Mouse (Mus musculus) limb, embryonic 15.5 days (tissue): Measurements from ENCODE around the gene Ccdc148. TPM values are rescaled to one million over a fixed set of nuclear protein-coding genes. Genes with fewer than 3 reads are reported as not detected.

Source experiments
- ATAC-seq: fragments of 200-750 bp; cut with Nextera tagmentation; 2 replicates; pipeline ENCODE4 v1.8.0; 2017; ENCODE audit warnings: low read depth, moderate TSS enrichment; ENCODE audit not compliant: insufficient number of reproducible peaks, low FRiP score, low TSS enrichment
- H3K27ac ChIP-seq: fragments of 300-500 bp; sonication (generic); 2 replicates; pipeline ENCODE4 v1.5.1; 2015; ENCODE audit warnings: moderate library complexity, mild to moderate bottlenecking, inconsistent platforms
- H3K27me3 ChIP-seq: fragments of 300-500 bp; sonication (generic); 2 replicates; pipeline ENCODE4 v1.6.1; 2015; ENCODE audit warnings: inconsistent platforms
- H3K36me3 ChIP-seq: fragments of 300-500 bp; sonication (generic); 2 replicates; pipeline ENCODE4 v1.6.1; 2015; ENCODE audit warnings: inconsistent platforms
- H3K4me1 ChIP-seq: fragments of 300-500 bp; sonication (generic); 2 replicates; pipeline ENCODE4 v1.6.1; 2015; ENCODE audit warnings: inconsistent platforms
- H3K4me2 ChIP-seq: fragments of 300-500 bp; sonication (generic); 2 replicates; pipeline ENCODE4 v1.6.1; 2015; ENCODE audit warnings: mild to moderate bottlenecking, inconsistent platforms
- H3K4me3 ChIP-seq: fragments of 300-500 bp; sonication (generic); 2 replicates; pipeline ENCODE4 v1.5.1; 2015; ENCODE audit warnings: mild to moderate bottlenecking, inconsistent platforms
- H3K9ac ChIP-seq: fragments of 300-500 bp; sonication (generic); 2 replicates; pipeline ENCODE4 v1.6.1; 2015; ENCODE audit warnings: inconsistent platforms
- H3K9me3 ChIP-seq: fragments of 300-500 bp; sonication (generic); 2 replicates; pipeline ENCODE4 v1.6.1; 2016; ENCODE audit warnings: inconsistent platforms
- WGBS: fragments of 180-500 bp; shearing (Covaris S2); methylation state at CpG from one replicate; pipeline ENCODE4 v1.1.7; 2015; 5-methylcytosine and 5-hydroxymethylcytosine counted together
- polyA plus RNA-seq: library from polyadenylated mRNA; unstranded; fragments of >200 nt; fragmentation: Nextera tagmentation; extraction: Ambion mirVana; gene quantifications from 2 replicates; pipeline ENCODE4 v1.2.1, GENCODE M21; 2015

The Ccdc148 gene
- polyA plus RNA-seq, 1 experiment from 2014 or later, result 0.84 TPM

DNA sequence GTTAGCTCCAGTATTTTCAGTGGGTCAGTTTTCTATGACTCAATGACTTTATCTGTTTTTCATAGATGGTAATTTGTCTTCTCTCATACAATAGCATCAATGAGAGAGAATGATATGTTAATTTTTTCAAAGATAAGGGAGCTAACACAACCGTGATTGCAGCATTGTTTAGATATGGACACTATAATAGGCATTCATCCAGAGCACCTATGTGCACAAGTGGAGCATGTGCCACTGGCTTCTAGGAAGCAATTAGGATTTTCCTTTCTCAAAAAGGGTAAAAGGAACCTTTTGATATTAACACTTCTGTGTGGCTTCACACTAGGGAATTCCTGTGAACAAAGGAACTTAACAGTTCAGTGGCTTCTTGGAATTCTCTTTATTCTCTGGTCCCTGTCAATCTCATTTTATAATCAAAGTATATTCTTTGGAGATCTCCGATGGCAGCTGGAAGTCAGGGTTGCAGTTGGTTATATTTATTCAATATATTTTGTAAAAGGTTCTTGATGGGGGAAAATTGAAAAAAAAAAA lies 203.6 kb downstream of the Ccdc148 start:
- H3K4me2 ChIP-seq, result no peak overlapping the region
- WGBS, result 79% methylated on average over 2 of the region's 2 CpGs
- H3K9me3 ChIP-seq, result no peaks in the 10 kb centered on the region
- H3K4me3 ChIP-seq, result no peak overlapping the region
- no peaks in the 10 kb centered on the region for H3K36me3 ChIP-seq
- ATAC-seq, result no peak
- H3K27ac ChIP-seq, result no peak overlapping the region
- no peaks in the 10 kb centered on the region for H3K4me1 ChIP-seq
- no peak overlapping the region for H3K9ac ChIP-seq
- H3K27me3 ChIP-seq, result no peaks in the 10 kb centered on the region

DNA sequence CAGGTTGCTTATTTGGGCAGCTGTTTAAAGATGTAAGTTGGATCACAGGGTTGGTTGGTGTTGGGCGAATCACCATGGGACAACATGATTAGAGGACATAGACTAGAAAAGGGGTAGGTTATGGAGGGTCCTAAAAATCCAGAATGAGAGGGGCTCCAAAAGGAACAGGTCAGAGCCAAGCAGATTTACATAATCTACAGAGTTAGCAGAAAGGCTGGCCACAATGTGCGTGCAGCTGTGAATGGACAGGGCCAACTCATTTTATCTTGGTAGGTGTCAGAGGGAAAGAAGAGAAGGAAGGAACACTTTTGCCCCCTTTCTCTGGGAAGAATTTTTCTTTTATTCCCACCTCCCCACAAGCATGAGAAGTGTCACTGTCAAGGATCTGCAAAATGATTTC lies 204.1 kb downstream of the Ccdc148 start:
- H3K4me1 ChIP-seq, result no peaks in the 10 kb centered on the region
- WGBS, result 85% methylated on average over 2 of the region's 2 CpGs
- no peaks in the 10 kb centered on the region for H3K27me3 ChIP-seq

DNA sequence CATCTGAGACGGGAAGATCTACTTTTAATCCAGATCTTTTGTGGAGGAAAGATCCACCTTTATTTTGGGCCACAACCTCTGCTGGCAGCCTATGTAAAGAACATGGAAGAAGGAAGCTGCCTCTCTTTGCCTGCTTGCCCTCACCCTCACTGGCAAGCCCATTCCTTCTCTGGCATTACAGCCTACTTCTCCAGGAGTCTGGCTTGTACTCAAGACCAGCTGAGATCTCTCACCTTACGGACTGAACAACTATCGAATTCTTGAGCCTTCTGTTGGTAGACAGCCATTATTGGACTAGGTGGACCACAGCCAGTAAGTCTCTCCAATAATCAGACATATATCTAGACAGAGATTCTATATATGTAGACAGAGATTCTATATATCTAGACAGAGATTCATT lies 208.4 kb downstream of the Ccdc148 start:
- no peaks in the 10 kb centered on the region for H3K4me1 ChIP-seq
- H3K27ac ChIP-seq, result no peak overlapping the region
- H3K9me3 ChIP-seq, result no peaks in the 10 kb centered on the region
- WGBS, result 85% methylated on average over 3 of the region's 3 CpGs
- no peak for ATAC-seq
- no peaks in the 10 kb centered on the region for H3K36me3 ChIP-seq
- H3K27me3 ChIP-seq, result no peaks in the 10 kb centered on the region
- H3K4me3 ChIP-seq, result no peak overlapping the region
- no peak overlapping the region for H3K4me2 ChIP-seq
- no peak overlapping the region for H3K9ac ChIP-seq

More for the DNA sequence above, 204.1 kb downstream of the Ccdc148 start:
- no peaks in the 10 kb centered on the region for H3K36me3 ChIP-seq
- no peak overlapping the region for H3K4me3 ChIP-seq
- H3K27ac ChIP-seq, result no peak overlapping the region
- ATAC-seq, result no peak
- no peak overlapping the region for H3K9ac ChIP-seq
- H3K9me3 ChIP-seq, result no peaks in the 10 kb centered on the region
- no peak overlapping the region for H3K4me2 ChIP-seq

DNA sequence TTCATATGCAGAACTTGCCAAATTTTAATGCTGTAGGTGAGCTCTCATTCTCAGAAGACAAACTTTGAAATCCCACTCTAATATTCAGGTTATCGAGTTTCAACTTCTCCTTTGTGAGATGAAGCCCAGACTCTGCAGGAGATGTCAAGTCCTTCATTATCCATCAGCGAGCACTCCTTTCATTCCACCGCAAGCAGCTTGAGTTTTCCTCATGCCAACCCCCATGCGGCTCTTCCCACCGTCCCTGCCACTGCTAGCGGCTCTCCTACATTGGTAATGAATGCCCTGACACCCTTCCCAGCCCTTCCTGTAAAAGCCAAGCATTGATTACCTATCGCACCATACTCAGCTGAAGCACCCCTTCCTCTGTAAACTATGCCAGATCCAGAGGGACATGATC lies 211.7 kb downstream of the Ccdc148 start:
- no peaks in the 10 kb centered on the region for H3K9me3 ChIP-seq
- H3K4me3 ChIP-seq, result no peak overlapping the region
- no peaks in the 10 kb centered on the region for H3K36me3 ChIP-seq
- no peak overlapping the region for H3K4me2 ChIP-seq
- 79% methylated on average over 7 of the region's 7 CpGs for WGBS
- H3K27ac ChIP-seq, result no peak overlapping the region
- no peaks in the 10 kb centered on the region for H3K27me3 ChIP-seq
- H3K9ac ChIP-seq, result no peak overlapping the region
- no peak for ATAC-seq
- no peaks in the 10 kb centered on the region for H3K4me1 ChIP-seq

DNA sequence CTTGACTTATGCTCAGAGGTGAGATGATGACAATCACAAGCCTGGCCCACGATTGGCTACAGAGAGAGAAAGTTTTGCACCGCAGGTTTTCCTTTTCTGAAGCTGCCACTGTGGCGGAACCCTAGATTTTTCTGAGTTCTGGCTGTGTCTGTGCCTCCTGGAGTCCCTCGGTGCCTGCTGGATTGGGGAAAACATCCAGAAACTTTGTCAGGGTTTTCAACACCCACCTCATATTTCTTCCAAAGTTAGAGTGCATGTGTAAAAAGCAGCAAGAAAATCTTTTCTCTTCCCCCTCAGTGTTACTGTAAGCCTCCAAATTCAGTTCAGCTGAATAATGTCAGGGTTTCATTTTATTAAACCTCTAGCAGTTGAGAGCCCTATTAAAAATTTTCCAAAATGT lies 219.1 kb downstream of the Ccdc148 start:
- WGBS, result 74% methylated on average over 4 of the region's 4 CpGs
- H3K27me3 ChIP-seq, result no peaks in the 10 kb centered on the region
- H3K4me2 ChIP-seq, result no peak overlapping the region
- no peak overlapping the region for H3K9ac ChIP-seq
- H3K36me3 ChIP-seq, result no peaks in the 10 kb centered on the region
- no peaks in the 10 kb centered on the region for H3K4me1 ChIP-seq
- H3K9me3 ChIP-seq, result no peaks in the 10 kb centered on the region
- H3K27ac ChIP-seq, result no peak overlapping the region
- no peak for ATAC-seq
- no peak overlapping the region for H3K4me3 ChIP-seq

DNA sequence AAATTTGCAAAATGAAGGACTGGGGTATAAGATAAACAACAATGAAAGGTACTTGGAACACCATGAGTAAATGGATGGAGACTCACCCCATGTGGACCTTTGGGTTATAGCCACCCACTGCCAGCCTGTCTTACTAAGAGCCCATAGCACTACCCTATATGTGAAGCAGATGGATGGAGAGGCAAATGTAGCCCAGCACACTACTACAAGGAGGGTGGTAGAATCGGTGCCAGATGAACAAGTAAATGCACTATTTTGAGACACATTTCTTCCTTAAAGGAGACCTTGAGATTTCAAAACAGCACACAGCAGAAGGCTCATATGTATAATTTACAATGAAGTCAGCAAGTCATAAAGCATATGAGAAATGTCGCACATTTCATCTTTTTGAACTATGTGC lies 234.9 kb downstream of the Ccdc148 start:
- WGBS, result 87% methylated on average over 2 of the region's 2 CpGs
- Histone ChIP-seq H3K4me1 (no peaks in the 10 kb centered on the region), H3K27ac (no peak overlapping the region), H3K4me2 (no peak overlapping the region), H3K27me3 (no peaks in the 10 kb centered on the region), H3K36me3 (no peaks in the 10 kb centered on the region), H3K4me3 (no peak overlapping the region), H3K9ac (no peak overlapping the region), H3K9me3 (no peaks in the 10 kb centered on the region)
- no peak for ATAC-seq

DNA sequence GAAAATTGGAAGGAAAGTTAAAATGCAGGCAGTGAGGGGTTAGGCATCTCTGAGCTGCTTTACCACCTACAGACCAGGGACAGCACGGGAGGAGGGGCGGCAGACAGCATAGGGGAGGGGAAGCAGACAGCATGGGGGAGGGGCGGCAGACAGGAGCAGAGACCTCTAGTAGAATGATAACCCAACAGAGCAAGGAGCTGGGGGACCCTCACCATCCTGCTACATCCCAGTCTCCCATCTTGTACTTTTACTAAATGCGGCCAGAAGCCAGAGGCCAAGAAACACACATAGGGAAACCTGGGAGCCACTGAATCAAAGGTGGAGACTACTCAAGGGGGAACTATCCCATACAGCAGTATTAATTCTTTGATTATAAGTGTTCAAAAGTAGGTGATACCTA lies 242.1 kb downstream of the Ccdc148 start:
- H3K27ac ChIP-seq, result no peak overlapping the region
- no peaks in the 10 kb centered on the region for H3K27me3 ChIP-seq
- H3K4me1 ChIP-seq, result no peaks in the 10 kb centered on the region
- H3K9me3 ChIP-seq, result no peaks in the 10 kb centered on the region
- no peak overlapping the region for H3K9ac ChIP-seq
- H3K36me3 ChIP-seq, result no peaks in the 10 kb centered on the region
- ATAC-seq, result no peak
- no peak overlapping the region for H3K4me3 ChIP-seq
- WGBS, result 46% methylated on average over 4 of the region's 4 CpGs
- H3K4me2 ChIP-seq, result no peak overlapping the region

DNA sequence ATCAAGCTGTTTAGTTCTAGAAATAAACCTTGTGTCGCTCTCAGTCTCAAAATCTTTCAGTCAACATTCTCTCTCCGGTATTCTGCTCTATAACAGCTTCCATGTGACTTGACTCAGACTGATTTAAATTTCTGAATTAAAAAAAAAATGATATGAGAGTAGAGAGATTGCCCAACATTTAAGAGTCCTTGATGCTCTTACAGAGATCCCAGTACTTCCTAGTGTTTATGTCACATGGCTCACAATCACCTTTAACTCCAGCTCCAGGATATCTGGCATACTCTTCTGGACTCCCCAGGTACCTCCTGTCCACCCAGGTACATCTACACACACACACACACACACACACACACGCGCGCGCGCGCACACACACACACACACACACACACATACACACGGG lies 248.1 kb downstream of the Ccdc148 start:
- H3K4me3 ChIP-seq, result no peak overlapping the region
- ATAC-seq, result no peak
- no peak overlapping the region for H3K9ac ChIP-seq
- no peaks in the 10 kb centered on the region for H3K36me3 ChIP-seq
- H3K4me2 ChIP-seq, result no peak overlapping the region
- H3K27ac ChIP-seq, result no peak overlapping the region
- no peaks in the 10 kb centered on the region for H3K4me1 ChIP-seq
- no peaks in the 10 kb centered on the region for H3K9me3 ChIP-seq
- 94% methylated on average over 9 of the region's 9 CpGs for WGBS
- no peaks in the 10 kb centered on the region for H3K27me3 ChIP-seq

DNA sequence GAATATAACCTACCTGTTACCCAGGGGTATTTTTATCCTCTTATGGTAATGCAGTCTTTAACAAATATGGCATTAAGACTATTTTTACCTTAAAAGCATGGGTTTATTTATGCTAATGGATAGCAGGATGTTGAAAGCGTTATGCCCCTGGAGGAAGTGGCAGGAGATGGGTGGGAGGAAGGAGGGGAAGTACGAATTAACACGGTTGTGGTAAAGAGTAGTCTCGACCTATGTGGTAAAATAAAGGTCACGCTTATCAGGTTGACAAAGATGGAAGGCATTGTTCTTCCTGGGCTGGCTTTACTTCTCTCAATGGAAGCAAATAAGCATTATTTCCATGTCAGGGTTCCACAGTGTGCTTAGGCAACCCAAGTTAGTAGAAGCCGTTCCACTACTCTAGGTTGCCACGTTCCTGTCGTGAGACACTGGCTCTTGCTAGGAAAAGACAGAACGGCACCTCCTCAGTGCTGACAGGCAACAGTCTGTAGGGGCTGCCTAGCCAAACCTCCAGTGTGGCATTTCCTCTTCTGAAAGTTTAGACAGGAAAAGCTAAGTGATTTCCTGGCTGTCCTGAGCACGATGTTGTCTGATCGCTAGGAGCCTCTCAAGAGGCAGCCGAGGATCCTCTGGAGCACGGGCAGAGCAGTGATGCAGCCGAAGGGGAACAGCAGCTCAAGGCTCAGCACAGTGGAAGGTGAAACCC lies 253.5 kb downstream of the Ccdc148 start:
- Histone ChIP-seq H3K27me3 (no peaks in the 10 kb centered on the region), H3K9me3 (no peaks in the 10 kb centered on the region), H3K27ac (no peak overlapping the region), H3K4me1 (no peaks in the 10 kb centered on the region), H3K4me2 (no peak overlapping the region), H3K9ac (no peak overlapping the region), H3K36me3 (no peaks in the 10 kb centered on the region), H3K4me3 (no peak overlapping the region)
- ATAC-seq, result no peak
- WGBS, result 60% methylated on average over 14 of the region's 14 CpGs

DNA sequence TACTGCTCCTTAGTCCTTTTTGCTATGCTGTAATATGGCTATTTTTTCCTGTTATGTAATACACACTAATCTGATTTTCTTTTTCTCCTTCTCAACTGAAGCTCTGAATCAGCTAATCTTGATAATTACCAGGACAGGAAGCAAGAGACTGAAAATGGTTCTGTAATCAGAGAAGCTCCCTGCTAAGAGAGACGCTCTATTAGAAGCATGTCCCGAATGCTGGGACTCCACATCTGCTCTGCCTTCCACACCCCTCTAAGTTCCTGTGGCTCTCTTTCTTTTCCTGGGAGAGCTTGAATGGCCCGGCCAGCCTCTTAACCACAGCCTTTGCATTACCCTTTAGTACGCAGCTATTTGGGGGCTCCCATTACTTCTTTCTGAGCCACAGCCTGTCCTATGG lies 255.4 kb downstream of the Ccdc148 start:
- WGBS, result 57% methylated on average over 4 of the region's 4 CpGs
- ATAC-seq, result no peak
- Histone ChIP-seq H3K4me1 (no peaks in the 10 kb centered on the region), H3K4me2 (no peak overlapping the region), H3K36me3 (no peaks in the 10 kb centered on the region), H3K4me3 (no peak overlapping the region), H3K27ac (no peak overlapping the region), H3K9me3 (no peaks in the 10 kb centered on the region), H3K9ac (no peak overlapping the region), H3K27me3 (no peaks in the 10 kb centered on the region)

DNA sequence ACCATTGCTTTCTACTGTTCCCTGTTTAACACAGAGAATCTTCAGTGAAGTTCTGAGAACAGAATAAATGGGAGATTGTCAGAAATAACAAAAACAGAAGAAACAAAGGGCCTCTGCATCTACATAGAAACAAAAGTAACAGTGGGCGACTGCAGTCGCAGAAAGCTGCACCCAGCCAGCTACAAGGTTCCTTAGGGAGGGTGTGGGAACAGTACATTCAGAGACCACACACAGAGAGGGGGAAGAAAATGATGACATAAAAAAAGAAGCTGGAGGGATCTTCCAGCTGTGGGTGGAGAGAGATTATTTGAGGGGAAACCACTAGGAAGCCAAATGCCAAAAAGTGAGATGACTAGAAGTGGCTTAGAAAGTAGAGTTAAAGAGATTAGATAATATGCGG lies 280.6 kb downstream of the Ccdc148 start:
- no peak overlapping the region for H3K27ac ChIP-seq
- no peak overlapping the region for H3K4me2 ChIP-seq
- no peaks in the 10 kb centered on the region for H3K9me3 ChIP-seq
- no peaks in the 10 kb centered on the region for H3K36me3 ChIP-seq
- no peaks in the 10 kb centered on the region for H3K27me3 ChIP-seq
- ATAC-seq, result no peak
- H3K4me3 ChIP-seq, result no peak overlapping the region
- 64% methylated on average over 3 of the region's 3 CpGs for WGBS
- no peaks in the 10 kb centered on the region for H3K4me1 ChIP-seq
- no peak overlapping the region for H3K9ac ChIP-seq

DNA sequence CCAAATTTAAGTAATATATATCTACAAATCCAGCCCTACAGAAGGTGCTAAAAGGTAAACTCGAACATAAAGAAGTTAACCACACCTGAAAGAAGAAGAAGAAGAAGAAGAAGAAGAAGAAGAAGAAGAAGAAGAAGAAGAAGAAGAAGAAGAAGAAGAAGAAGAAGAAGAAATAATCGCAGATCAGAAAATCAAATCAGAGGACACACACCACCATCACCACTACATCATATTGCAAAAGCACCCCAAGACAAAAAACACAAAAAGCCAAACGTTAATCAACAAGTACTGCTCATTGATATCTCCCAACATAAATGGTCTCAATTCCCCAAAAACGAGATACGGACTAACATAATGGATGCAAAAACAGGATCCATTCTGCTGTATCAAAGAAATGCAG lies 301.3 kb downstream of the Ccdc148 start, which contains the start of gene Gm11099:
Gene Gm11099 (plus strand): TSS at position 301 of the 400 bp plus-strand sequence.
- Histone ChIP-seq H3K36me3 (no peaks in the 10 kb centered on the region), H3K9me3 (no peaks in the 10 kb centered on the region), H3K9ac (no peak within 1 kb of the TSS), H3K4me3 (no peak within 1 kb of the TSS), H3K4me1 (no peaks in the 10 kb centered on the region), H3K4me2 (no peak within 1 kb of the TSS), H3K27ac (no peak within 1 kb of the TSS), H3K27me3 (no peaks in the 10 kb centered on the region)
- 87% methylated on average over 5 of the region's 5 CpGs for whole genome bisulfite sequencing
- ATAC-seq, result no peak

DNA sequence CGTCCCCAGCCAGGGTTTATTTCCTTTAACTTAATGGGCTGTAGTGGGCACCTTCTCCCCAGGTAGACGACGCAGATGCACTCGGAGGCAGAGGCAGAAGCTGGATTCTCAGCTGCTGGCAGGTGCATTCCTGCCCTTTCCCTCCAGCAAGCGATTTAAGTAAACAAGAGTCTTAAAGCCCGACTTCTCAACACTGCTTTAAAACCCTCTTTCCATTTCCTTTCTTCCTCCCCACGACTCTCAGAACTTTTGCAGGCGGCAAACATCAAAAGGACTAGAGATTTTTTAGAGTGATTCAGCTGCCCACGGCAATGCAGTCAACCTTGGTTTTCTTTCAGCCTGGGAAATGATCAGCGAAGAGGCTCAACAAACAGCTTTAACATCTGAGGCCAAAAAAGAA lies 316.0 kb downstream of the Ccdc148 start:
- H3K4me1 ChIP-seq, result no peaks in the 10 kb centered on the region
- H3K4me3 ChIP-seq, result no peak overlapping the region
- no peaks in the 10 kb centered on the region for H3K36me3 ChIP-seq
- H3K9ac ChIP-seq, result no peak overlapping the region
- no peak overlapping the region for H3K27ac ChIP-seq
- H3K9me3 ChIP-seq, result no peaks in the 10 kb centered on the region
- no peaks in the 10 kb centered on the region for H3K27me3 ChIP-seq
- 10% methylated on average over 10 of the region's 10 CpGs for WGBS
- H3K4me2 ChIP-seq, result no peak overlapping the region
- no peak for ATAC-seq
